Mouse (Mus musculus) thymus, postnatal 36 days (tissue): Measurements from ENCODE around the gene Snx19.

Source experiments
- DNase-seq, 2 experiments: peaks; one replicate each; pipeline ENCODE4 v3.0.0; 2022; ENCODE audit warnings: mixed read lengths in 2 of 2

Snx19 gene

GRCm38 (mm10) chr9:30485161-30485560, 58.3 kb downstream of the Snx19 start:
- DNase-seq: no peak

- DNase-seq: no peak
Measured at GRCm38 (mm10) chr9:30488384-30488783, 61.5 kb downstream of the Snx19 start.

GRCm38 (mm10) chr9:30494446-30494845, 67.5 kb downstream of the Snx19 start:
- no peak for DNase-seq

- no peak for DNase-seq
Measured at GRCm38 (mm10) chr9:30508966-30509365, 82.1 kb downstream of the Snx19 start.

- no peak for DNase-seq
Measured at GRCm38 (mm10) chr9:30515953-30516352, 89.0 kb downstream of the Snx19 start.
